Mouse (Mus musculus): ENCODE results near the gene Olfr551.

DNA sequence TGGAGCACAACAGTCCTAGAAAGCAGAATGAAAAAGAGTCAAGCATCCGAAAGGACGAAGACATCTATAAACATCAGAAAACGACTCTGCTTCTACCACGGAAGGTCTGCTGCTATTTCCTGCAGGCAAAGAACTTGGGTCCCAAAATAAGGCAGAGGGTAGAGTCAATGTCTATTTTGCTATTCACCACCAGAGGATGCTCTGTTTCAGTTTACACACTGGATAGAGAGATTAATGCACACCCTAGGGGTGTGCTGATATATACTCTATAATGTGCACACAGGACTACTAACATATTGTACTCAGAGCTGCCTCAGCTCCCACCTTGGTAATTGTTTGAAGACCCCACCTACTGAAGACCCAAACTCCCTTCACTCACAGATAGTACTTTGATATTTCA, 25.5 kb downstream of the Olfr551 start:
- no peak for TF ChIP-seq CTCF (IDR thresholded peaks at IDR 0.05; ENCODE audit: insufficient read depth, low read length)
- TF ChIP-seq POLR2A (IDR thresholded peaks at IDR 0.05; ENCODE audit: borderline replicate concordance, extremely low read depth, low read depth, low read length), result no peak

All from lung, adult 2 months (tissue).